Mouse (Mus musculus) spleen, postnatal 10 days (tissue): ENCODE measurements around the gene Rnf224.

Experiments used
- DNase-seq, 2 experiments: peaks; one replicate each; pipeline ENCODE4 v3.0.0; 2021 to 2022; ENCODE audit warnings: low spot score in 2 of 2

The Rnf224 gene

GRCm38 (mm10) chr2:25227406-25227805 lies 9.2 kb downstream of the Rnf224 start:
- no peak for DNase-seq

GRCm38 (mm10) chr2:25226864-25227263 lies 9.7 kb downstream of the Rnf224 start:
- DNase-seq = no peak

GRCm38 (mm10) chr2:25225811-25226379 lies 10.7 kb downstream of the Rnf224 start:
- DNase-seq = no peak

- peak in 1 of 2 experiments; percentile 96 for DNase-seq
These were observed 11.5 kb downstream of the Rnf224 start for GRCm38 (mm10) chr2:25224766-25225752.

- peak in 1 of 2 experiments; percentile 91 for DNase-seq
These were observed 12.2 kb downstream of the Rnf224 start, which contains the start of gene Tubb4b for GRCm38 (mm10) chr2:25224492-25224765. Gene Tubb4b (minus strand): TSS chr2:25224702.

GRCm38 (mm10) chr2:25223681-25224491 lies 12.7 kb downstream of the Rnf224 start:
- peak; percentile 86 to 94 for DNase-seq

GRCm38 (mm10) chr2:25221331-25221772 lies 15.2 kb downstream of the Rnf224 start:
- no peak for DNase-seq

GRCm38 (mm10) chr2:25218445-25218844 lies 18.1 kb downstream of the Rnf224 start, which contains the start of gene Fam166a:
Gene Fam166a (plus strand): TSS chr2:25218745.
- no peak for DNase-seq

GRCm38 (mm10) chr2:25217666-25218065 lies 18.9 kb downstream of the Rnf224 start:
- no peak for DNase-seq

GRCm38 (mm10) chr2:25214444-25214843 lies 22.1 kb downstream of the Rnf224 start, which contains the start of gene Stpg3:
Gene Stpg3 (minus strand): TSS chr2:25214637.
- no peak for DNase-seq

- DNase-seq = no peak
These were observed 23.2 kb downstream of the Rnf224 start for GRCm38 (mm10) chr2:25213266-25213865.

- DNase-seq = peak; percentile 94 to 95
These were observed 25.4 kb downstream of the Rnf224 start, which contains the start of gene Nelfb for GRCm38 (mm10) chr2:25211121-25211670. Gene Nelfb (minus strand): TSS chr2:25211489.

GRCm38 (mm10) chr2:25210686-25211085 lies 25.9 kb downstream of the Rnf224 start:
- peak in 1 of 2 experiments; percentile 38 for DNase-seq

GRCm38 (mm10) chr2:25207593-25207992 lies 29.0 kb downstream of the Rnf224 start:
- no peak for DNase-seq

GRCm38 (mm10) chr2:25203631-25204214 lies 32.9 kb downstream of the Rnf224 start:
- peak in 1 of 2 experiments; percentile 75 for DNase-seq

GRCm38 (mm10) chr2:25200631-25201030 lies 36.0 kb downstream of the Rnf224 start:
- DNase-seq = no peak

GRCm38 (mm10) chr2:25197946-25198345 lies 38.6 kb downstream of the Rnf224 start:
- no peak for DNase-seq

- DNase-seq = no peak
These were observed 39.4 kb downstream of the Rnf224 start for GRCm38 (mm10) chr2:25197191-25197590.

- peak; percentile 62 to 83 for DNase-seq
These were observed 40.2 kb downstream of the Rnf224 start, which contains the start of gene Tor4a for GRCm38 (mm10) chr2:25196172-25196954. Gene Tor4a (minus strand): TSS chr2:25196886.
